Mouse (Mus musculus) MEL-GATA-1-ER (cell line): Measurements from ENCODE around the gene Enox1.

Experiments used
- DNase-seq: peaks from one replicate; pipeline ENCODE4 v3.0.0-alpha.2; 2012; ENCODE audit warnings: low read depth; ENCODE audit errors: extremely low read depth

Enox1 gene

GRCm38 (mm10) chr14:77615201-77615600 lies 458.6 kb downstream of the Enox1 start:
- no peak for DNase-seq

GRCm38 (mm10) chr14:77617250-77617649 lies 460.7 kb downstream of the Enox1 start:
- DNase-seq: no peak

GRCm38 (mm10) chr14:77618131-77618805 lies 461.7 kb downstream of the Enox1 start:
- DNase-seq: no peak

GRCm38 (mm10) chr14:77621473-77622264 lies 465.1 kb downstream of the Enox1 start:
- DNase-seq: no peak

- no peak for DNase-seq
Measured at GRCm38 (mm10) chr14:77626557-77627507, 470.3 kb downstream of the Enox1 start.

GRCm38 (mm10) chr14:77632466-77633171 lies 476.1 kb downstream of the Enox1 start:
- DNase-seq: no peak

- DNase-seq: no peak
Measured at GRCm38 (mm10) chr14:77633172-77633542, 476.6 kb downstream of the Enox1 start.

- no peak for DNase-seq
Measured at GRCm38 (mm10) chr14:77636931-77637330, 480.4 kb downstream of the Enox1 start.

- no peak for DNase-seq
Measured at GRCm38 (mm10) chr14:77638148-77638547, 481.6 kb downstream of the Enox1 start.

- no peak for DNase-seq
Measured at GRCm38 (mm10) chr14:77638616-77639015, 482.1 kb downstream of the Enox1 start.

GRCm38 (mm10) chr14:77639586-77639985 lies 483.0 kb downstream of the Enox1 start:
- DNase-seq: no peak

- DNase-seq: no peak
Measured at GRCm38 (mm10) chr14:77642314-77642713, 485.8 kb downstream of the Enox1 start.

- DNase-seq: no peak
Measured at GRCm38 (mm10) chr14:77646196-77646595, 489.6 kb downstream of the Enox1 start.

- no peak for DNase-seq
Measured at GRCm38 (mm10) chr14:77647017-77647416, 490.5 kb downstream of the Enox1 start.

GRCm38 (mm10) chr14:77648305-77648704 lies 491.7 kb downstream of the Enox1 start:
- DNase-seq: no peak

GRCm38 (mm10) chr14:77658739-77659138 lies 502.2 kb downstream of the Enox1 start:
- DNase-seq: no peak

- DNase-seq: no peak
Measured at GRCm38 (mm10) chr14:77662273-77662672, 505.7 kb downstream of the Enox1 start.

GRCm38 (mm10) chr14:77662994-77663393 lies 506.4 kb downstream of the Enox1 start:
- DNase-seq: no peak

GRCm38 (mm10) chr14:77668096-77668495 lies 511.5 kb downstream of the Enox1 start:
- no peak for DNase-seq

GRCm38 (mm10) chr14:77669494-77669893 lies 512.9 kb downstream of the Enox1 start:
- DNase-seq: no peak

- no peak for DNase-seq
Measured at GRCm38 (mm10) chr14:77670945-77671344, 514.4 kb downstream of the Enox1 start.
